Mouse (Mus musculus) kidney, embryonic 14.5 days (tissue): ENCODE results near the gene Glce. TPM values are rescaled to one million over a fixed set of nuclear protein-coding genes. Genes with fewer than 3 reads are reported as not detected.

ENCODE experiments used
- ATAC-seq: fragments of 200-750 bp; cut with Nextera tagmentation; 2 replicates; pipeline ENCODE4 v1.8.0; 2017; ENCODE audit warnings: moderate number of reproducible peaks, mild to moderate bottlenecking, moderate TSS enrichment, moderate library complexity; ENCODE audit not compliant: low FRiP score, low TSS enrichment
- H3K27ac ChIP-seq: fragments of 300-500 bp; sonication (generic); 2 replicates; pipeline ENCODE4 v1.5.1; 2014; ENCODE audit warnings: low read depth, mild to moderate bottlenecking, low read length, moderate library complexity, mixed read lengths
- H3K27me3 ChIP-seq: fragments of 300-500 bp; sonication (generic); 2 replicates; pipeline ENCODE4 v1.6.1; 2014; ENCODE audit warnings: mild to moderate bottlenecking, low read length; ENCODE audit not compliant: control insufficient read depth, insufficient read depth
- H3K36me3 ChIP-seq: fragments of 300-500 bp; sonication (generic); 2 replicates; pipeline ENCODE4 v1.6.1; 2014; ENCODE audit warnings: low read length, mixed read lengths; ENCODE audit not compliant: control insufficient read depth, insufficient read depth
- H3K4me1 ChIP-seq: fragments of 300-500 bp; sonication (generic); 2 replicates; pipeline ENCODE4 v1.6.1; 2014; ENCODE audit warnings: low read length, mixed read lengths; ENCODE audit not compliant: control insufficient read depth, insufficient read depth
- H3K4me2 ChIP-seq: fragments of 300-500 bp; sonication (generic); replicated peaks from 2 replicates; pipeline ENCODE4 v1.6.1; 2014; ENCODE audit warnings: low read depth, mild to moderate bottlenecking, low read length
- H3K4me3 ChIP-seq: fragments of 300-500 bp; sonication (generic); 2 replicates; pipeline ENCODE4 v1.5.1; 2014; ENCODE audit warnings: mild to moderate bottlenecking, low read length
- H3K9ac ChIP-seq: fragments of 300-500 bp; sonication (generic); 2 replicates; pipeline ENCODE4 v1.6.1; 2014; ENCODE audit warnings: low read depth, mild to moderate bottlenecking, low read length, moderate library complexity
- H3K9me3 ChIP-seq: fragments of 300-500 bp; sonication (generic); 2 replicates; pipeline ENCODE4 v1.6.1; 2016; ENCODE audit warnings: low read length; ENCODE audit not compliant: control insufficient read depth
- WGBS: fragments of 180-500 bp; shearing (Covaris S2); extraction: QIAGEN DNeasy Blood & Tissue Kit; methylation state at CpG from one replicate; pipeline ENCODE4 v1.1.7; 2014; 5-methylcytosine and 5-hydroxymethylcytosine counted together
- polyA plus RNA-seq: library from polyadenylated mRNA; unstranded; fragments of >200 nt; fragmentation: Nextera tagmentation; extraction: Ambion mirVana; gene quantifications from 2 replicates; pipeline ENCODE4 v1.2.1, GENCODE M21; 2014

Gene Glce
- polyA plus RNA-seq, 1 experiment from 2014 or later, result 25.3 TPM

DNA sequence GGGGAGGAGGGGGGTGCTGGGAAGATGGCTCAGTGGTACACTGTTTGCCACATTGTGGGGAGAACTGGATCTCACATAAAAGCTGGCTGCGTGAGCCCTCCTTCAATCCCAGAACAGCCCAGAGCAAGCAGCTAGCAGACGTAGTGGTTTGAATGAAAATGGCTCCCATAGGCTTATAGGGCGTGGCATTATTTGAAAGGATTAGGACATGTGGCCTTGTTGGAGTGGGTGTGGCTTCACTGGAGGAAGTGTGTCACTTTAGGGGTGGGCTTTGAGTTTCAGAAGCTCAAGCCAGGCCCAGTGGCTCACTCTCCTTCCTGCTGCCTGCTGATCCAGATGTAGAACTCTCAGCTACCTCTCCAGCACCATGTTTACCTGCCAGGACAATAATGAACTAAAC, 90.2 kb downstream of the Glce start:
- H3K4me2 ChIP-seq, result no peak overlapping the region
- no peak overlapping the region for H3K27ac ChIP-seq
- H3K4me1 ChIP-seq, result no peaks in the 10 kb centered on the region
- no peak for ATAC-seq
- H3K4me3 ChIP-seq, result no peak overlapping the region
- no peaks in the 10 kb centered on the region for H3K9me3 ChIP-seq
- no peak overlapping the region for H3K9ac ChIP-seq
- no peaks in the 10 kb centered on the region for H3K27me3 ChIP-seq
- H3K36me3 ChIP-seq, result no peaks in the 10 kb centered on the region
- 93% methylated on average over 3 of the region's 3 CpGs for WGBS

DNA sequence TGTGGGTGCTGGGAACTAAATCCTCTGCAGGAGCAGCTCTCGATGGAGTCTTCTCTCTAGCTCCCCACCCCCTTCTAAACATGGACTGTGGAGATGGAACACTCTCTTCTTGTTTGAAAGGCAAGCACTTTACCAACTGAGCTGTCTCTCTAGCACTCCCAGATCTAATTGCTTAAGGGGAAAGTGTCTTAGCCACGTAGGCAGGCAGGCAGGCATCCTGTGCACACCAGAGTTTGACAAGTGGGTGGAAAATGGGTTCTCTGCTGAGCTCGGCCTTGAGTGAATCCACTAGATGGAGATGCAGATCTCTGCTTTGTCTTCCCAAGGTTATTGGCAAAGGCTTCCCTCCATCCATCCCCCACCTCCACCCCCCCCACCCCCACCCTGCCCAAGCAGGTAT, 94.4 kb downstream of the Glce start:
- Histone ChIP-seq H3K4me2 (no peak overlapping the region), H3K4me3 (no peak overlapping the region), H3K9ac (no peak overlapping the region), H3K4me1 (no peaks in the 10 kb centered on the region), H3K27ac (no peak overlapping the region), H3K27me3 (peaks cover 9% of the 10 kb centered on the region; the same call in 1 of the 2 replicates), H3K9me3 (no peaks in the 10 kb centered on the region), H3K36me3 (no peaks in the 10 kb centered on the region)
- no peak for ATAC-seq
- 52% methylated on average over 3 of the region's 3 CpGs for WGBS

DNA sequence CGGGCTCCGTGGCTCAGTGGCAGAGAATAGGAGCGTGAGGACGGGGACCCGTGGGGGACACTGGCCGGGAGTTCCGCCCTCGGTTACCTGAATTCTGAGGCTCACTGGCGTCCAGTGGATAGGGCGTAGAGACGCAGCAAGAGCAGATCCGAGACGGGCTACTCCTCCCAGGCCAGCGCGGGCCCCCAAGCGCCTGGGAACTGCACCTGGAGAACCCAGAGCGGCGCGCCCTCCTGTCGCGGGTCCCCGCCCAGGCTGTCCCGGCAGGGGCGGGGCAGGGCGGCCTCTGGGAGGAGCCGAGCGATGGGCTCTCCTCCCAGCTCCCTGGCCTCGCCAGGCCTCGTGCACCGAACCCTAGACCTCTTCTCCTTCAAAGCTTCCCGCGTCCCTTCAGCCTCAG, 95.9 kb downstream of the Glce start, which contains the start of gene Paqr5:
Gene Paqr5 (minus strand): TSS at position 257 of the 400 bp plus-strand sequence.
- WGBS, result 1% methylated on average over 31 of the region's 32 CpGs
- Histone ChIP-seq H3K27ac (no peak within 1 kb of the TSS), H3K4me3 (peak within 1 kb of the TSS; percentile 44), H3K9me3 (no peaks in the 10 kb centered on the region), H3K27me3 (peaks cover 9% of the 10 kb centered on the region; the same call in 1 of the 2 replicates), H3K36me3 (no peaks in the 10 kb centered on the region), H3K9ac (peak within 1 kb of the TSS; percentile 51), H3K4me1 (0 out of 2 replicates have a peak, but pooled peaks cover 4% of the 10 kb centered on the region), H3K4me2 (peak within 1 kb of the TSS; percentile 66)
- peak; percentile 83 for ATAC-seq

DNA sequence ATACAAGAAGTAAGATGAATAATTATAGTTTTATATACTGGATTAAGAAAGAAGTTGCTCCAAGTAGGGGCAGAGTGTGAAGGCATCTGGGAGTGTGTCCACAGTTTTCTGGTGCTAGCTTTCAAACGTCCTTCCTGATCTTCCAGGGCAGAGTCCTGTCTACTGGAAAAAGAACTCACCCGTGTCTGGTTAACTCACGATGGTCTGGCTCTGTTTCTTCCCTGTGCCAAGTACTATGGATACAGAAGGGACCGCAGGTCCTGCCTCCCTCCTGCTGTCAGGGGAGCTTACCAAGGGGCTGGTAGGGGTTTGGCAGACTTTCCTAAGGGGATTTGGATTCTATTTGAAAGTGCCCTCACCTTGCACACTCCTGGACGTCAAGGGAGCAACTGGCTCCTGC, 97.4 kb downstream of the Glce start:
- Histone ChIP-seq H3K36me3 (no peaks in the 10 kb centered on the region), H3K27ac (no peak overlapping the region), H3K9me3 (no peaks in the 10 kb centered on the region), H3K27me3 (peaks cover 9% of the 10 kb centered on the region; the same call in 1 of the 2 replicates), H3K9ac (no peak overlapping the region), H3K4me1 (0 out of 2 replicates have a peak, but pooled peaks cover 7% of the 10 kb centered on the region), H3K4me2 (no peak overlapping the region), H3K4me3 (no peak overlapping the region)
- ATAC-seq, result no peak
- 46% methylated on average over 5 of the region's 5 CpGs for WGBS

DNA sequence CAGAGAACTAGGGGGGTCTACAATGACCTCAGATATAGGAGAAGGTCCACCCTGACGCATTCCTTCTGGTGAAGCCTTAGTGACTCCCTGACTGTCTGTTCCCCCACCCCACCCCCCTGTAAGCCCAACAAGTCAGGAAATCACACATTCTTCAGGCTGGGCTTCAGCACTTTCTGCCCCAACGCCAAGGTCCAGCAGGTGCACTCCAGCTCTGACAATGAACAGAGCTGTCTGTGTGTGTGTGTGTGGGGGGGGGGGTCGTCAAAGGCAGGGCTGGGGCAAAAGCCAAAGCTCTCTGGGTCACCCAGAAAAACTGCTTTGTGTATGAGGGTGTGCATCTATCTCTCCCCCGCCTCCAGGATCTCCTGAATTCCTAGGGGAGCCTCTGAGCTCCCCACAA, 98.6 kb downstream of the Glce start:
- H3K27me3 ChIP-seq, result peaks cover 9% of the 10 kb centered on the region; the same call in 1 of the 2 replicates
- 0 out of 2 replicates have a peak, but pooled peaks cover 7% of the 10 kb centered on the region for H3K4me1 ChIP-seq
- H3K27ac ChIP-seq, result no peak overlapping the region
- 33% methylated on average over 4 of the region's 4 CpGs for WGBS
- no peak for ATAC-seq
- no peaks in the 10 kb centered on the region for H3K36me3 ChIP-seq
- no peaks in the 10 kb centered on the region for H3K9me3 ChIP-seq
- no peak overlapping the region for H3K9ac ChIP-seq
- H3K4me3 ChIP-seq, result no peak overlapping the region
- no peak overlapping the region for H3K4me2 ChIP-seq

DNA sequence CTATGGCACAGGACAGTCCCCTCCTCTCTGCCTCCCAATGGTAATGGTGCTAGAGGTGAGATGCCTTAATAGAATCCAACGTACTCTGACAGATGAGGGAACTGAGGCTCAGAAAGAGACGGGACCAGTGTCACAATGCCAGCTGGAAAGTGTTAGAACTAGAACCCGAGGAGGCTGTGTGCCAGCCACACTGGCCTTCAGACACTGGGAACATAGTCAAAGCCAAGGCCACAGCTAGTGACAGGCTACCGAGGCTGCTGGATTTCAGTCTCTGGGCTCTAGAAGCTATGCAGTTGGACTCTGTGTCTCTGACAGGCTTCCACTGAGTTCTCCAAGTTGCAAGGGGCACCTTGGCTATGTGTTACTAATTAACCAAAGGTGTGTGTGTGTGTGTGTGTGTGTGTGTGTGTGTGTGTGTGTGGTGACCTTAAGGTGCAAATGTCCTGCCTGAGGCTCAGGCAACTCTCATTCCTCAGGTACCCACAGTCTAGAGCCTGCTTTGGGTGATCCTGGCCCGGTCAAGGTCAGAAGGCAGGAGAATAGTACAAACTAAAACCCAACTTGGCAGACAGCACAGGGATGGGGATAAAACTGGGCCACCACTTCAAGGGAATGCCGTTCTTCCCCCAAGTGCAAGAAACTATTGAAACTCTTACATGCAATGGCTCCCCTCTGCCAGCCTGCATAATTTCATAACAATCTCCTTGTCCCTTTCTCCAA, 99.3 kb downstream of the Glce start:
- no peaks in the 10 kb centered on the region for H3K36me3 ChIP-seq
- H3K4me3 ChIP-seq, result no peak overlapping the region
- 0 out of 2 replicates have a peak, but pooled peaks cover 7% of the 10 kb centered on the region for H3K4me1 ChIP-seq
- peaks cover 9% of the 10 kb centered on the region; the same call in 1 of the 2 replicates for H3K27me3 ChIP-seq
- no peak overlapping the region; the same call in 1 of the 2 replicates for H3K27ac ChIP-seq
- no peaks in the 10 kb centered on the region for H3K9me3 ChIP-seq
- H3K9ac ChIP-seq, result no peak overlapping the region
- ATAC-seq, result no peak
- 81% methylated on average over 6 of the region's 6 CpGs for WGBS
- no peak overlapping the region for H3K4me2 ChIP-seq

DNA sequence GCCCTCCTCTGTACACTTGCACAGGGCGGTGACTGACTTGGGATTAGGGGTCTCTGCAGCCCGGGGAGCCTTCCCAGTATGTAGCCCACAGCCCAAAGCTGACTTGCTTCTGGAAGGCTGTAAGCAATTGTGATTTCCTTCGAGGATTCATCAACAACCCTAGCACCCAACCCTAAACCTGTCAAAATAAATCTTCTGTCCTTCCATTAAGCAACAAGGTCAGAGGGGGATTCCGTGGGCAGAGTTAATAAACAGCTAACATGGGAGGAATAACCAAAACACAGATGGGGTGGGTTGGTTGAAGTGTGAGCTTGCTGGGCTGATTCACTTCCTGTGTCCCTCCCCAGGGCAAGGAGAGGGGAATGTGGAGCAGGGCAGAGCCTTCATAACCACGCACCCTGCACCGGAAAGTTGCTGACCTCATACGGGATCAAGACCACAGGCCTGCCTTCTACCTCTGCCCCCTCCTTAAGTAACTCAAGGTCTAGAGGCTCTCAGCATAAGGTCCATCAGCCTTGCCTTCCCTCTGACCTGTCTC, 100.8 kb downstream of the Glce start:
- Histone ChIP-seq H3K4me1 (0 out of 2 replicates have a peak, but pooled peaks cover 7% of the 10 kb centered on the region), H3K27ac (no peak overlapping the region), H3K4me3 (no peak overlapping the region), H3K9me3 (no peaks in the 10 kb centered on the region), H3K36me3 (no peaks in the 10 kb centered on the region), H3K27me3 (peaks cover 6% of the 10 kb centered on the region; the same call in 1 of the 2 replicates), H3K4me2 (no peak overlapping the region), H3K9ac (no peak overlapping the region)
- ATAC-seq, result no peak
- WGBS, result 17% methylated on average over 7 of the region's 7 CpGs

DNA sequence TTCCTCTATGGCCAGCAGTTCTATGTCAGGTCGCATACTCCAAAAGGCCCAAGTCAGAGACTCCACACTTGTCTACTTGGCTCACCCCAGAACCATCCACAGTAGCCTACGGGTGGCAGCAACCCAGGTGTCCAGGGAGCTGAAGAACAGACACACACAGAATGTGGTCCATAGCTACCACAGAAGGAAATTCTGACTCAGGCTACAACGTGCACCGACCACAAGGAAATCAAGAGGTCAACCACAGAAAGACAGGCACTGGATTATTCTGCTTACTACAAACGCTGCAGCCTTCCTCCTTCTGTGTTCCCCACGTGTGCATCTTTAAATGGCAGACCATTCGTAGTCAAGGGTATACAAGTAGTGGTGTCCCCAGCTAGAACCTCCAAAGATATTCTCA, 102.2 kb downstream of the Glce start:
- no peak for ATAC-seq
- no peak overlapping the region for H3K27ac ChIP-seq
- no peaks in the 10 kb centered on the region for H3K9me3 ChIP-seq
- no peaks in the 10 kb centered on the region for H3K36me3 ChIP-seq
- H3K9ac ChIP-seq, result no peak overlapping the region
- 0 out of 2 replicates have a peak, but pooled peaks cover 3% of the 10 kb centered on the region for H3K27me3 ChIP-seq
- H3K4me2 ChIP-seq, result no peak overlapping the region
- H3K4me1 ChIP-seq, result 0 out of 2 replicates have a peak, but pooled peaks cover 7% of the 10 kb centered on the region
- no peak overlapping the region for H3K4me3 ChIP-seq
- WGBS, result 79% methylated on average over 7 of the region's 7 CpGs
